Mouse (Mus musculus): ENCODE data around the gene Zfp791. TPM values are rescaled to one million over a fixed set of nuclear protein-coding genes. Genes with fewer than 3 reads are reported as not detected.
A peak's percentile ranks its signal among the peaks of the same experiment; 100 is the strongest.

Gene Zfp791
- polyA plus RNA-seq, 1 experiment from 2014 or later: 1.2 TPM

GRCm38 (mm10) chr8:85080214-85080531 lies 42.7 kb downstream of the Zfp791 start:
- peak overlapping the region; percentile 94 for H3K9ac ChIP-seq (ENCODE audit: low read depth, low read length)
- H3K4me2 ChIP-seq (replicated peaks; ENCODE audit: low read depth, low read length): peak overlapping the region; percentile 91
- H3K4me1 ChIP-seq (replicated peaks; ENCODE audit: control insufficient read depth, insufficient read depth, low read length): peaks cover 3% of the 10 kb centered on the region; the same call in 1 of the 2 replicates
- no peaks in the 10 kb centered on the region for H3K9me3 ChIP-seq (ENCODE audit: control insufficient read depth, low read length)
- DNase-seq (ENCODE audit: low spot score) (no peak), ATAC-seq (ENCODE audit: low FRiP score) (no peak)
- peak overlapping the region; percentile 92 for H3K4me3 ChIP-seq (ENCODE audit: low read depth, low read length)
- 1% methylated on average over 25 of the region's 25 CpGs for WGBS
- no peaks in the 10 kb centered on the region for H3K27me3 ChIP-seq (ENCODE audit: control insufficient read depth, insufficient read depth, low read length)
- H3K36me3 ChIP-seq (ENCODE audit: control insufficient read depth, insufficient read depth, low read length): peaks cover 4% of the 10 kb centered on the region; the same call in 1 of the 2 replicates
- H3K27ac ChIP-seq (ENCODE audit: low read depth, low read length): peak overlapping the region; percentile 42

- Histone ChIP-seq H3K9me3 (ENCODE audit: control insufficient read depth, low read length) (no peaks in the 10 kb centered on the region), H3K4me1 (replicated peaks; ENCODE audit: control insufficient read depth, insufficient read depth, low read length) (no peaks in the 10 kb centered on the region; the same call in 1 of the 2 replicates), H3K4me3 (ENCODE audit: low read depth, low read length) (no peak overlapping the region), H3K27me3 (ENCODE audit: control insufficient read depth, insufficient read depth, low read length) (no peaks in the 10 kb centered on the region), H3K27ac (ENCODE audit: low read depth, low read length) (no peak overlapping the region), H3K4me2 (replicated peaks; ENCODE audit: low read depth, low read length) (no peak overlapping the region), H3K36me3 (ENCODE audit: control insufficient read depth, insufficient read depth, low read length) (peaks cover 6% of the 10 kb centered on the region; the same call in 1 of the 2 replicates), H3K9ac (ENCODE audit: low read depth, low read length) (no peak overlapping the region)
- ATAC-seq (ENCODE audit: low FRiP score) (no peak), DNase-seq (ENCODE audit: low spot score) (peak; percentile 91)
- WGBS: 2% methylated on average over 2 of the region's 2 CpGs
These were observed 45.9 kb downstream of the Zfp791 start for GRCm38 (mm10) chr8:85076993-85077392.

DNA sequence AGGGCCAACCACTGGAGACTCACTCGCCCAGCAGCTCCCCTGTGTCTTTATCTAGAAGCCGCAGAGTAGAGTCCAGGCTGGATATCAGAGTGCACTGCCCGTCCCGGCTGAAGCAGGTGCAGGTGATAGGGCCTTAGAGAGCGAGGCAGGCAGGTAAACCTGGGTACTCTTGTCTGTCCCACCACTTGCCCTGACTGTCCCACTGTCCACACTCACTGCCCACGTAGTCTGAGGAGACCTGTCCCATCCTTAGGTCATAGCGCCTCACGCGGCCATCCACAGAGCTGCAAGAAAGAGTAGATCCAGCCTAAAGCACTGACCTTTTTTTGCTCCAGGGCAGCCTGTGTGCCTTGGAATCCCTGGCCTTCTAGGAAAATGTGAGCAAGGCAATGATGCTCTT lies 46.9 kb downstream of the Zfp791 start:
- ATAC-seq (ENCODE audit: low FRiP score): no peak
- peak; percentile 56 for DNase-seq (ENCODE audit: low spot score)
- H3K27ac ChIP-seq (ENCODE audit: low read depth, low read length): no peak overlapping the region
- H3K9me3 ChIP-seq (ENCODE audit: control insufficient read depth, low read length): no peaks in the 10 kb centered on the region
- H3K27me3 ChIP-seq (ENCODE audit: control insufficient read depth, insufficient read depth, low read length): no peaks in the 10 kb centered on the region
- no peak overlapping the region for H3K4me3 ChIP-seq (ENCODE audit: low read depth, low read length)
- H3K4me1 ChIP-seq (replicated peaks; ENCODE audit: control insufficient read depth, insufficient read depth, low read length): no peaks in the 10 kb centered on the region; the same call in 1 of the 2 replicates
- WGBS: 77% methylated on average over 9 of the region's 9 CpGs
- no peak overlapping the region for H3K4me2 ChIP-seq (replicated peaks; ENCODE audit: low read depth, low read length)
- H3K36me3 ChIP-seq (ENCODE audit: control insufficient read depth, insufficient read depth, low read length): peaks cover 6% of the 10 kb centered on the region; the same call in 1 of the 2 replicates
- no peak overlapping the region for H3K9ac ChIP-seq (ENCODE audit: low read depth, low read length)

- Histone ChIP-seq H3K27ac (ENCODE audit: low read depth, low read length) (no peak overlapping the region), H3K27me3 (ENCODE audit: control insufficient read depth, insufficient read depth, low read length) (no peaks in the 10 kb centered on the region), H3K9me3 (ENCODE audit: control insufficient read depth, low read length) (no peaks in the 10 kb centered on the region), H3K4me2 (replicated peaks; ENCODE audit: low read depth, low read length) (no peak overlapping the region), H3K4me3 (ENCODE audit: low read depth, low read length) (no peak overlapping the region), H3K9ac (ENCODE audit: low read depth, low read length) (no peak overlapping the region), H3K36me3 (ENCODE audit: control insufficient read depth, insufficient read depth, low read length) (peaks cover 6% of the 10 kb centered on the region; the same call in 1 of the 2 replicates), H3K4me1 (replicated peaks; ENCODE audit: control insufficient read depth, insufficient read depth, low read length) (no peaks in the 10 kb centered on the region; the same call in 1 of the 2 replicates)
- ATAC-seq (ENCODE audit: low FRiP score) (no peak), DNase-seq (ENCODE audit: low spot score) (no peak)
- WGBS: 95% methylated on average over 10 of the region's 10 CpGs
These were observed 48.3 kb downstream of the Zfp791 start for GRCm38 (mm10) chr8:85074617-85075016.

GRCm38 (mm10) chr8:85074167-85074566 lies 48.7 kb downstream of the Zfp791 start:
- no peak for DNase-seq (ENCODE audit: low spot score)

GRCm38 (mm10) chr8:85073041-85073612 lies 49.8 kb downstream of the Zfp791 start:
- Histone ChIP-seq H3K36me3 (ENCODE audit: control insufficient read depth, insufficient read depth, low read length) (peaks cover 6% of the 10 kb centered on the region; the same call in 1 of the 2 replicates), H3K4me1 (replicated peaks; ENCODE audit: control insufficient read depth, insufficient read depth, low read length) (no peaks in the 10 kb centered on the region), H3K4me2 (replicated peaks; ENCODE audit: low read depth, low read length) (no peak overlapping the region), H3K9ac (ENCODE audit: low read depth, low read length) (no peak overlapping the region), H3K9me3 (ENCODE audit: control insufficient read depth, low read length) (no peaks in the 10 kb centered on the region), H3K27me3 (ENCODE audit: control insufficient read depth, insufficient read depth, low read length) (no peaks in the 10 kb centered on the region), H3K27ac (ENCODE audit: low read depth, low read length) (no peak overlapping the region), H3K4me3 (ENCODE audit: low read depth, low read length) (no peak overlapping the region; the same call in 1 of the 2 replicates)
- DNase-seq (ENCODE audit: low spot score) (no peak), ATAC-seq (ENCODE audit: low FRiP score) (no peak)
- 94% methylated on average over 15 of the region's 15 CpGs for WGBS

More at GRCm38 (mm10) chr8:85074167-85074566, 48.7 kb downstream of the Zfp791 start:
- Histone ChIP-seq H3K27me3 (ENCODE audit: control insufficient read depth, insufficient read depth, low read length) (no peaks in the 10 kb centered on the region), H3K4me2 (replicated peaks; ENCODE audit: low read depth, low read length) (no peak overlapping the region), H3K9ac (ENCODE audit: low read depth, low read length) (no peak overlapping the region), H3K9me3 (ENCODE audit: control insufficient read depth, low read length) (no peaks in the 10 kb centered on the region), H3K27ac (ENCODE audit: low read depth, low read length) (no peak overlapping the region), H3K36me3 (ENCODE audit: control insufficient read depth, insufficient read depth, low read length) (peaks cover 6% of the 10 kb centered on the region; the same call in 1 of the 2 replicates), H3K4me1 (replicated peaks; ENCODE audit: control insufficient read depth, insufficient read depth, low read length) (no peaks in the 10 kb centered on the region), H3K4me3 (ENCODE audit: low read depth, low read length) (no peak overlapping the region)
- WGBS: 88% methylated on average over 9 of the region's 10 CpGs
- ATAC-seq (ENCODE audit: low FRiP score): no peak

- 40% methylated on average over 9 of the region's 9 CpGs for WGBS
- ATAC-seq (ENCODE audit: low FRiP score): 0 out of 2 replicates have a peak, but pooled peaks have one; percentile 11
- peak overlapping the region; percentile 95 for H3K4me3 ChIP-seq (ENCODE audit: low read depth, low read length)
- peak overlapping the region; percentile 63 for H3K4me2 ChIP-seq (replicated peaks; ENCODE audit: low read depth, low read length)
- peaks cover 6% of the 10 kb centered on the region; the same call in 1 of the 2 replicates for H3K36me3 ChIP-seq (ENCODE audit: control insufficient read depth, insufficient read depth, low read length)
- H3K27me3 ChIP-seq (ENCODE audit: control insufficient read depth, insufficient read depth, low read length): no peaks in the 10 kb centered on the region
- H3K9me3 ChIP-seq (ENCODE audit: control insufficient read depth, low read length): no peaks in the 10 kb centered on the region
- no peak for DNase-seq (ENCODE audit: low spot score)
- H3K4me1 ChIP-seq (replicated peaks; ENCODE audit: control insufficient read depth, insufficient read depth, low read length): no peaks in the 10 kb centered on the region
- H3K27ac ChIP-seq (ENCODE audit: low read depth, low read length): peak overlapping the region; percentile 93
- peak overlapping the region; percentile 83 for H3K9ac ChIP-seq (ENCODE audit: low read depth, low read length)
These were observed 50.4 kb downstream of the Zfp791 start for GRCm38 (mm10) chr8:85072364-85072929.

- Histone ChIP-seq H3K9me3 (ENCODE audit: control insufficient read depth, low read length) (no peaks in the 10 kb centered on the region), H3K4me1 (replicated peaks; ENCODE audit: control insufficient read depth, insufficient read depth, low read length) (no peaks in the 10 kb centered on the region), H3K4me3 (ENCODE audit: low read depth, low read length) (peak within 1 kb of the TSS; percentile 95), H3K9ac (ENCODE audit: low read depth, low read length) (peak within 1 kb of the TSS; percentile 83), H3K27me3 (ENCODE audit: control insufficient read depth, insufficient read depth, low read length) (no peaks in the 10 kb centered on the region), H3K4me2 (replicated peaks; ENCODE audit: low read depth, low read length) (peak within 1 kb of the TSS; percentile 63), H3K27ac (ENCODE audit: low read depth, low read length) (peak within 1 kb of the TSS; percentile 93), H3K36me3 (ENCODE audit: control insufficient read depth, insufficient read depth, low read length) (peaks cover 6% of the 10 kb centered on the region)
- DNase-seq (ENCODE audit: low spot score): peak; percentile 91
- peak; percentile 91 for ATAC-seq (ENCODE audit: low FRiP score)
- WGBS: under 1% methylated on average over 57 of the region's 68 CpGs
These were observed 51.2 kb downstream of the Zfp791 start, which contains the start of gene Dhps for GRCm38 (mm10) chr8:85071514-85072281. Gene Dhps (plus strand): TSS chr8:85071757.
